Mouse (Mus musculus) CH12.LX (cell line): ENCODE data around the gene Prss30.
A peak's percentile ranks its signal among the peaks of the same experiment; 100 is the strongest.

Experiments used
- EP300 ChIP-seq: IDR thresholded peaks from 2 replicates; pipeline ENCODE4 v1.6.1; 2011; ENCODE audit warnings: low read length, improper control_type of control experiment
- GABPA ChIP-seq: IDR thresholded peaks from 2 replicates; pipeline ENCODE4 v1.6.1; 2012; ENCODE audit warnings: low read depth, low read length, improper control_type of control experiment, inconsistent platforms; ENCODE audit not compliant: insufficient replicate concordance
- HCFC1 ChIP-seq: IDR thresholded peaks from 2 replicates; pipeline ENCODE4 v1.6.1; 2012; ENCODE audit warnings: low read depth, mild to moderate bottlenecking, inconsistent platforms, low read length, improper control_type of control experiment
- JUN ChIP-seq: IDR thresholded peaks from 2 replicates; pipeline ENCODE4 v1.6.1; 2011; ENCODE audit warnings: low read depth, mild to moderate bottlenecking, low read length, improper control_type of control experiment, moderate library complexity; ENCODE audit not compliant: insufficient read depth
- POLR2A ChIP-seq: IDR thresholded peaks from 2 replicates; pipeline ENCODE4 v1.6.1; 2011; ENCODE audit warnings: low read depth, mild to moderate bottlenecking, improper control_type of control experiment, low read length
- TCF12 ChIP-seq: IDR thresholded peaks from 2 replicates; pipeline ENCODE4 v1.6.1; 2014; ENCODE audit warnings: low read depth, mild to moderate bottlenecking, inconsistent platforms, low read length, improper control_type of control experiment

DNA sequence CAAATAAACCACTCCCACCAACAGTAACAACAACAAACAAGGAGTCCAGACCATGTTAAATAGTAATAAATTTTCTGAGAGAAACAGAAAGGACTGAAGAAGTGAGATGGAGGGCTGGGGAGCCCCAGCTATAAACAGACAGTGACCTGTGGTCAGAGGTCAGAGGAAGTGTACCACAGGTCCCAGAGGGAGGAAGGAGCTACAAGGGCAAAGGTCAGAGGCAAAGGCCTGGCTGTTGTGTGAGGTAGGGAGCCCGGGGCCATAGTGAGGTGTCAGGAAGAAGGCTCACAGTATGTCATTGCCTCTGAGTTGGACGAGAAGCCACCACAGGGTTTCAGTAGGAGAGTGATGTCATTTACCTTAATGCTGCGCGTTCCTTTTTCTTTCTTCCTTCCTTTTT is 2.5 kb upstream of the Prss30 start:
- TF ChIP-seq JUN (no peak; the same call in 1 of the 2 replicates), GABPA (no peak), POLR2A (no peak), HCFC1 (peak; percentile 48; the same call in 1 of the 2 replicates), EP300 (no peak), TCF12 (no peak)
